ENCODE assay signal across 9 mouse cellular contexts in genomic region chr1:90206684-90207083, GRCm38 (mm10). TPM values are rescaled to one million over a fixed set of nuclear protein-coding genes. Genes with fewer than 3 reads are reported as not detected.
DNase-seq lines count a peak whose midpoint lies in the region; ATAC-seq and TF ChIP-seq lines count a peak whose summit lies in the region.
"Had no signal": no experiment of that assay in that cellular context is flagged by ENCODE, and none has a peak within 500 bp of the region (broad histone marks: within the 10 kb centered on the region; RNA-seq: fewer than 3 reads in every experiment).

No protein-coding gene starts in this region.

- H3K9ac ChIP-seq in heart, postnatal 0 days (replicated peaks; ENCODE audit: low read depth, low read length): 0 out of 2 replicates have a peak overlapping the region, but pooled peaks have one; percentile 3

- peak overlapping the region; percentile 83 for H3K27ac ChIP-seq in gastrocnemius, adult 2 months
- peak overlapping the region; percentile 88 for H3K27ac ChIP-seq in embryonic facial prominence, embryonic 10.5 days (replicated peaks)
- H3K27ac ChIP-seq in heart, postnatal 0 days (ENCODE audit: low read depth): no peak overlapping the region
- H3K27ac ChIP-seq in midbrain, embryonic 10.5 days (replicated peaks): peak overlapping the region; percentile 91

- peaks cover 93% of the 10 kb centered on the region for H3K4me1 ChIP-seq in embryonic facial prominence, embryonic 10.5 days
- H3K4me1 ChIP-seq in heart, postnatal 0 days (ENCODE audit: control insufficient read depth, insufficient read depth): peaks cover 55% of the 10 kb centered on the region
- H3K4me1 ChIP-seq in midbrain, embryonic 10.5 days: peaks cover 89% of the 10 kb centered on the region

- DNase-seq in gastrocnemius, adult 2 months: peak; percentile 53
- DNase-seq in gastrocnemius, adult 8-10 months (ENCODE audit: low spot score in 2 of 2): no peak
- DNase-seq in embryonic facial prominence, embryonic 10.5 days (ENCODE audit: low spot score): no peak
- no peak for DNase-seq in heart, postnatal 0 days (ENCODE audit: low spot score)
- DNase-seq in midbrain, embryonic 10.5 days (ENCODE audit: low spot score): no peak
- DNase-seq in left cerebral cortex, postnatal 36 days (ENCODE audit: low spot score in 2 of 2): no peak
- no peak for DNase-seq in spleen, postnatal 4 days (ENCODE audit: low spot score in 2 of 2)
- no peak for DNase-seq in Muller cell, postnatal 12 days (ENCODE audit: inconsistent ontology term)

- H3K36me3 ChIP-seq in embryonic facial prominence, embryonic 10.5 days (replicated peaks): peaks cover 35% of the 10 kb centered on the region
- no peaks in the 10 kb centered on the region for H3K36me3 ChIP-seq in heart, postnatal 0 days (replicated peaks; ENCODE audit: control insufficient read depth, insufficient read depth, low read length)
- peaks cover 29% of the 10 kb centered on the region for H3K36me3 ChIP-seq in midbrain, embryonic 10.5 days

- H3K27me3 ChIP-seq in embryonic facial prominence, embryonic 10.5 days (replicated peaks; ENCODE audit: low read depth, poor library complexity, severe bottlenecking): peaks cover 18% of the 10 kb centered on the region
- H3K27me3 ChIP-seq in heart, postnatal 0 days (ENCODE audit: control insufficient read depth, insufficient read depth, low read length): peaks cover 11% of the 10 kb centered on the region; the same call in 1 of the 2 replicates
- H3K27me3 ChIP-seq in midbrain, embryonic 10.5 days (ENCODE audit: low read depth, poor library complexity, severe bottlenecking): peaks cover 11% of the 10 kb centered on the region; the same call in 1 of the 2 replicates

- intact Hi-C loops in gastrocnemius, adult 2 months (cut with DNase I): loop anchor here (5.0 kb wide), 2 partner anchors 61 to 291 kb away; no protein-coding TSS in a partner anchor
- intact Hi-C loops in left cerebral cortex, postnatal 36 days (cut with DNase I): loop anchor here (10.0 kb wide), 1 partner anchor 158 kb away; no protein-coding TSS in a partner anchor

- no peak for TF ChIP-seq EP300 in heart, postnatal 0 days (IDR thresholded peaks at IDR 0.05; ENCODE audit: low read depth)

- peak overlapping the region; percentile 77 for H3K4me3 ChIP-seq in gastrocnemius, adult 2 months
- peak overlapping the region; percentile 72 for H3K4me3 ChIP-seq in embryonic facial prominence, embryonic 10.5 days
- H3K4me3 ChIP-seq in heart, postnatal 0 days (ENCODE audit: low read depth, low read length): peak overlapping the region; percentile 53; the same call in 1 of the 2 replicates
- peak overlapping the region; percentile 70 for H3K4me3 ChIP-seq in midbrain, embryonic 10.5 days

- ATAC-seq in heart, postnatal 0 days (ENCODE audit: insufficient read depth, low read depth): no peak

- H3K4me2 ChIP-seq in heart, postnatal 0 days (ENCODE audit: low read depth, low read length): peak overlapping the region; percentile 70

- WGBS in embryonic facial prominence, embryonic 10.5 days: 76% methylated on average over 3 of the region's 3 CpGs
- WGBS in heart, postnatal 0 days: 68% methylated on average over 3 of the region's 3 CpGs
- 70% methylated on average over 3 of the region's 3 CpGs for WGBS in midbrain, embryonic 10.5 days

- H3K9me3 ChIP-seq in embryonic facial prominence, embryonic 10.5 days: no peaks in the 10 kb centered on the region
- H3K9me3 ChIP-seq in heart, postnatal 0 days (replicated peaks; ENCODE audit: control insufficient read depth, low read length): no peaks in the 10 kb centered on the region
- no peaks in the 10 kb centered on the region for H3K9me3 ChIP-seq in midbrain, embryonic 10.5 days (replicated peaks)

- no peak for TF ChIP-seq CTCF in gastrocnemius, adult 2 months (IDR thresholded peaks at IDR 0.05)
- TF ChIP-seq CTCF in heart, postnatal 0 days (IDR thresholded peaks at IDR 0.05; ENCODE audit: low read depth): no peak

RNA-seq across cellular contexts. Expression of gene Ackr3, which starts 2.9 kb away (rescaled TPM):
- 10 to 100 TPM; 10.7 to 17.2 TPM for total RNA-seq in gastrocnemius, adult 2 months (2021)
- 10 to 100 TPM in 2 of 4 experiments, 1 to 10 TPM in 2; 7.3 to 13.2 (median 10.2) TPM for total RNA-seq in gastrocnemius, adult 8-10 months (2022)
- 20.0 and 22.4 TPM in 2 replicates for polyA plus RNA-seq in embryonic facial prominence, embryonic 10.5 days (2016; fragmentation: Nextera tagmentation; extraction: Ambion mirVana)
- 13.5 and 21.3 TPM in 2 replicates for total RNA-seq in heart, postnatal 0 days (2014; rRNA removed; ENCODE audit: low replicate concordance)
- polyA plus RNA-seq in heart, postnatal 0 days (2015; fragmentation: Nextera tagmentation; extraction: Ambion mirVana): 22.5 and 25.5 TPM in 2 replicates
- polyA plus RNA-seq in midbrain, embryonic 10.5 days (2016; fragmentation: Nextera tagmentation; extraction: Ambion mirVana): 26.3 and 30.9 TPM in 2 replicates
- total RNA-seq in left cerebral cortex, postnatal 36 days (2021): 1 to 10 TPM; 6.3 to 7.7 TPM

RNA-seq across cellular contexts. Expression of gene Iqca, which starts 53.5 kb away (rescaled TPM):
- not detected for total RNA-seq in gastrocnemius, adult 2 months (2021)
- total RNA-seq in gastrocnemius, adult 8-10 months (2022): not detected
- polyA plus RNA-seq in embryonic facial prominence, embryonic 10.5 days (2016; fragmentation: Nextera tagmentation; extraction: Ambion mirVana): 0.20 TPM in 1 of 2 replicates, not detected in the other
- total RNA-seq in heart, postnatal 0 days (2014; rRNA removed; ENCODE audit: low replicate concordance): not detected in 2 replicates
- polyA plus RNA-seq in heart, postnatal 0 days (2015; fragmentation: Nextera tagmentation; extraction: Ambion mirVana): 0.14 TPM in 1 of 2 replicates, not detected in the other
- polyA plus RNA-seq in midbrain, embryonic 10.5 days (2016; fragmentation: Nextera tagmentation; extraction: Ambion mirVana): 0.15 and 0.30 TPM in 2 replicates
- total RNA-seq in left cerebral cortex, postnatal 36 days (2021): 1 to 10 TPM in 1 of 2 experiments, under 1 TPM in 1; 0.34 to 1.0 TPM
- total RNA-seq: liver, adult 2 months had no signal
- polyA plus RNA-seq: liver, adult 2 months had no signal
